Mouse (Mus musculus) limb, embryonic 14.5 days (tissue): ENCODE data around the gene Bcap31. TPM values are rescaled to one million over a fixed set of nuclear protein-coding genes. Genes with fewer than 3 reads are reported as not detected.
"Not testable (repeated sequence)": the region's sequence is repeated elsewhere in the genome, so short reads cannot be mapped to it uniquely, and the experiment has no call there.

Experiments
- ATAC-seq: fragments of 200-750 bp; cut with Nextera tagmentation; 2 replicates; pipeline ENCODE4 v1.8.0; 2017; ENCODE audit warnings: low read depth, moderate number of reproducible peaks, moderate TSS enrichment; ENCODE audit not compliant: low FRiP score
- DNase-seq: peaks from one replicate; pipeline ENCODE4 v3.0.0-alpha.2; 2015; ENCODE audit warnings: low spot score
- H3K27ac ChIP-seq: fragments of 300-500 bp; sonication (generic); replicated peaks from 2 replicates; pipeline ENCODE4 v1.5.1; 2014; ENCODE audit warnings: low read depth, mild to moderate bottlenecking, low read length, moderate library complexity, mixed read lengths
- H3K27me3 ChIP-seq: fragments of 300-500 bp; sonication (generic); 2 replicates; pipeline ENCODE4 v1.6.1; 2014; ENCODE audit warnings: low read length, mixed read lengths; ENCODE audit not compliant: control insufficient read depth, insufficient read depth
- H3K36me3 ChIP-seq: fragments of 300-500 bp; sonication (generic); 2 replicates; pipeline ENCODE4 v1.6.1; 2014; ENCODE audit warnings: mild to moderate bottlenecking, low read length, moderate library complexity, mixed read lengths; ENCODE audit not compliant: control insufficient read depth, insufficient read depth
- H3K4me1 ChIP-seq: fragments of 300-500 bp; sonication (generic); 2 replicates; pipeline ENCODE4 v1.6.1; 2014; ENCODE audit warnings: antibody characterized with exemption, low read length, mixed read lengths; ENCODE audit not compliant: control insufficient read depth, insufficient read depth
- H3K4me2 ChIP-seq: fragments of 300-500 bp; sonication (generic); replicated peaks from 2 replicates; pipeline ENCODE4 v1.6.1; 2014; ENCODE audit warnings: low read depth, mild to moderate bottlenecking, low read length, moderate library complexity; ENCODE audit not compliant: severe bottlenecking
- H3K4me3 ChIP-seq: fragments of 300-500 bp; sonication (generic); replicated peaks from 2 replicates; pipeline ENCODE4 v1.5.1; 2014; ENCODE audit warnings: low read length
- H3K9ac ChIP-seq: fragments of 300-500 bp; sonication (generic); 2 replicates; pipeline ENCODE4 v1.6.1; 2014; ENCODE audit warnings: mild to moderate bottlenecking, low read depth, low read length, moderate library complexity; ENCODE audit not compliant: severe bottlenecking
- H3K9me3 ChIP-seq: fragments of 300-500 bp; sonication (generic); 2 replicates; pipeline ENCODE4 v1.6.1; 2016; ENCODE audit warnings: low read length; ENCODE audit not compliant: control insufficient read depth
- POLR2A ChIP-seq: fragments of 200-500 bp; IDR thresholded peaks from 2 replicates; pipeline ENCODE4 v1.8.0; 2012; ENCODE audit warnings: inconsistent platforms, mild to moderate bottlenecking, moderate library complexity, borderline replicate concordance; ENCODE audit not compliant: insufficient read depth, insufficient read length; ENCODE audit errors: extremely low read depth
- WGBS: fragments of 180-500 bp; shearing (Covaris S2); extraction: QIAGEN DNeasy Blood & Tissue Kit; methylation state at CpG from one replicate; pipeline ENCODE4 v1.1.7; 2014; 5-methylcytosine and 5-hydroxymethylcytosine counted together
- polyA plus RNA-seq, 2 experiments: library from polyadenylated mRNA; depleted of rRNA in 1 of 2; stranded (reverse) in 1 of 2; unstranded in 1 of 2; fragments of >200 nt; fragmentation: Nextera tagmentation in 1 of 2; extraction: Ambion mirVana in 1 of 2; gene quantifications; 2 replicates each; pipeline versions ENCODE4 v1.2.1 to v1.2.3; 2012 to 2014

Bcap31 gene
- polyA plus RNA-seq, 2 experiments = 97.4 to 239 TPM

DNA sequence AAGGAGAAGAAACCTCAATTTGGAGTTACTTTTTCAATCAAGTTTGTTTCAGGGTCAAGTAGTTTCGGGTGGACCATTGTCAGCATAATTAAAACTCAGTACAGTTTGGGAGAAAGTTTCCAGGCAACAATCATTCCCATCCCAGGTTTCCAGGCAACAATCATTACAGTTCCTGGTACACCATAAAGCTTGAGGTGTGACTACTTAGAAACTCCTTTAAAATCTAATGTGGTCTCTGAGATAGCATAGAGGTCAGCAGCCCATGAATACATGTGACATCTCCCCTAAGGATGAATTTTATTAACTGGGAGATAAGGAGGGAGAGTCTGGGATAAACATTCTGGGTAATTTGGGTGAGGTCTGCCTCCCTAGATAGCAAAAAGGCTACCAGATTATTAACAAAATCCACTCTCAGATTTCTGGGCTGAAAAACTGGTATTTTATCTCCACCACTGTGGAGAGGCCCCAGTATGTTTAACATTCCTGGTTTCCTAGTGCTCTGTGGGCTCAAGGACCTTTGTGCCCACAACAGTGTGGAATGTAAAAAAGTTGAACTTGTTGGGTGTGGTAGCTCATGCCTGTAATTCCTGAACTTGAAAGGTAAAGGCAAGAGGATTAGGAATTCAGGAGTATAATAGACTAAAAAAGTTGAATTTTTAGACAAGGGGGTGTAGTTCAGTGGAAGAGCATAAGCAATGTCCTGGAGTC, 29.0 kb upstream of the Bcap31 start:
- no peak for DNase-seq
- H3K4me2 ChIP-seq = no peak overlapping the region
- 76% methylated on average over 1 of the region's 1 CpGs for WGBS
- no peaks in the 10 kb centered on the region for H3K9me3 ChIP-seq
- no peaks in the 10 kb centered on the region for H3K27me3 ChIP-seq
- H3K27ac ChIP-seq = no peak overlapping the region
- H3K4me1 ChIP-seq = no peaks in the 10 kb centered on the region
- H3K4me3 ChIP-seq = no peak overlapping the region
- no peak for TF ChIP-seq POLR2A
- no peak for ATAC-seq
- no peak overlapping the region for H3K9ac ChIP-seq
- no peaks in the 10 kb centered on the region for H3K36me3 ChIP-seq

DNA sequence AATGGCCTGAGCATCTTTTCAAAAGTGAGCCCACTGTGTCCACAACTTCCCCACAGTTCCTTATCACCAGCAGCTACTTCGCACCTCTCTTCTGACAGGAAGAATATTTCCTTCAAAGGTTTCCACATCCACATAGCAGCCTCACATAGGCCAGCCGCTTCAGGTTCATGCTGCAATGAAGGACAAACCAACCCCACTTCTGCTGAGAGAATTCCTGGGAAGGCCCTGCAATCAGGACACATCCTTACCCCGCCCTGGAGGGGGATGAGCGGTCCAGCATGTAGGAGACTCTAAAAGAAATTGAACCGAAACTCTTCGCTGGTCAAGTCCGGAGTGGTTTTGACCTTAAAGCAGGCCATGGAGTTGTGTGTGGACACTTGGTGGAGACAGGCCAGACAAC, 23.9 kb upstream of the Bcap31 start:
- WGBS = 87% methylated on average over 7 of the region's 7 CpGs
- not testable (repeated sequence) for H3K4me1 ChIP-seq, H3K4me3 ChIP-seq, H3K27ac ChIP-seq, H3K27me3 ChIP-seq, DNase-seq, H3K4me2 ChIP-seq, H3K36me3 ChIP-seq, H3K9ac ChIP-seq, ATAC-seq, H3K9me3 ChIP-seq

DNA sequence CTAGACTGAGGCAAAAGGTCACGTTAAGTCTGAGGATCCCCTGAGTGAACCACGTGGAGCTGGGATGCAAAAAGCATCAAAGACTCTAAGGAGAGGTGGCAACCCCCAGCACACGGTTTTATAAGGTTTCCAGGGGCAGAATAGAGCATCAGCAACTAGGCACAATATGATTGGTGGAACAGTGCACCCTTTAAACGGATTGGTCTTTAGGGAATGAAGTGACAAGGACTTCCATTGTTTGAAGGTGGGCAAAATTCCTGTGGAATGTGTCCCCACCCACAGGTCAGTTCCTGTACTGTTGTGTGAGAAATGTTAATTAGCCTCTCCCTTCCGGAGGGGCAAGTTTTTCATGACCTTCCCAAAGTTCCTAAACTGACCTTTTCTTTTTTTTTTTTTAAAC, 23.2 kb upstream of the Bcap31 start:
- DNase-seq (no peak), ATAC-seq (no peak)
- H3K9me3 ChIP-seq = no peaks in the 10 kb centered on the region
- H3K4me3 ChIP-seq = no peak overlapping the region
- no peak overlapping the region for H3K27ac ChIP-seq
- no peaks in the 10 kb centered on the region for H3K4me1 ChIP-seq
- TF ChIP-seq POLR2A = no peak
- H3K4me2 ChIP-seq = no peak overlapping the region
- WGBS = 55% methylated on average over 5 of the region's 5 CpGs
- no peaks in the 10 kb centered on the region for H3K27me3 ChIP-seq
- no peak overlapping the region for H3K9ac ChIP-seq
- 0 out of 2 replicates have a peak, but pooled peaks cover 3% of the 10 kb centered on the region for H3K36me3 ChIP-seq

DNA sequence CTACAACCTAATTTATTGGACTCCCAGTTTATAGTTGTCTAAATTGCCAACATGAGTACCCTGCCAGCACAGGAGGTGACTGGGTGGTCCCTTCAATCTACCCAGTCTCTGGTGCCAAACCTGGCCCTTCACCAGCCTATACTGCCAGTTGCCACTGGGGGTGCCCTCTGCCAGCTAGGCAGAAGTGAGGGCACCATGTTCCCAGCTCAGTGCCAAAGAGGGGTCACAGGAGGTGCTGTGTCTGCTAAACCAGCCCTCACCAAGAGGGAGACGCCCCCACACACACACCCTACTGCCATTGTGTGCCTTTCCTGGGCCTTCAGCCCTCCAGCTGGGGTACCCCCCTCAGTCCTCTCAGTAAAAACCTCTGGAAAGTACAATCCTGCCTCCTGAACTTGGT, 22.2 kb upstream of the Bcap31 start:
- WGBS = 71% methylated on average over 1 of the region's 1 CpGs
- no peak overlapping the region for H3K27ac ChIP-seq
- ATAC-seq (no peak), DNase-seq (no peak)
- no peak overlapping the region for H3K9ac ChIP-seq
- no peaks in the 10 kb centered on the region for H3K4me1 ChIP-seq
- TF ChIP-seq POLR2A = no peak
- no peaks in the 10 kb centered on the region for H3K9me3 ChIP-seq
- H3K27me3 ChIP-seq = no peaks in the 10 kb centered on the region
- H3K36me3 ChIP-seq = 0 out of 2 replicates have a peak, but pooled peaks cover 3% of the 10 kb centered on the region
- H3K4me2 ChIP-seq = no peak overlapping the region
- H3K4me3 ChIP-seq = no peak overlapping the region

DNA sequence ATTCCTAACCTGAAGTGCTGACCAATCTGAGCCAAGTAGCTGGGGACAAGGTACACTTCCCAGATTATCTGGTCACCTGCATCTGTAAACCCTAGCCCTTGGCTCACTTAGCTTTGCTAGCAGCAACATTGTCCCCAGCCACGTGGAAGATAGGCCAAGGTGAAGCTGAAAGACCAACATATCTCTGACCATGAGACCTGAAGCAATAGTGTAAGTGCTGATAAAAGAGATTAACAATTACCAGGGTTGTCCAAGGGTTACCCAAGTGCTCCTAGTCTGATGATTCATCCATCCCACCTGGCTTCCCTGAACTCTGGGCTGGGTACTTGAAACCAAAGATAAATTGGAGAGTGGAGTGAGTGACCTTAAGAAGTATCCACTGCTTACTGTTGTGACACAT, 14.9 kb upstream of the Bcap31 start:
- TF ChIP-seq POLR2A = no peak
- H3K27me3 ChIP-seq = no peaks in the 10 kb centered on the region
- H3K9me3 ChIP-seq = no peaks in the 10 kb centered on the region
- DNase-seq (no peak), ATAC-seq (no peak)
- peaks cover 7% of the 10 kb centered on the region; the same call in 1 of the 2 replicates for H3K36me3 ChIP-seq
- H3K4me2 ChIP-seq = no peak overlapping the region
- 59% methylated on average over 1 of the region's 1 CpGs for WGBS
- no peak overlapping the region for H3K27ac ChIP-seq
- no peak overlapping the region for H3K4me3 ChIP-seq
- no peak overlapping the region for H3K9ac ChIP-seq
- no peaks in the 10 kb centered on the region for H3K4me1 ChIP-seq
